Mouse (Mus musculus) heart, embryonic 11.5 days (tissue): ENCODE measurements at regions not wholly inside any gene's neighbourhood (a gene's known extent, or its start where the extent isn't known, plus 50 kb on each side); places are given as distances from the start of the nearest gene placed in this dataset.
"Not testable (repeated sequence)": the region's sequence is repeated elsewhere in the genome, so short reads cannot be mapped to it uniquely, and the experiment has no call there.

Source experiments
- ATAC-seq: fragments of 200-750 bp; cut with Nextera tagmentation; replicated peaks from 2 replicates; pipeline ENCODE4 v1.8.0; 2017; ENCODE audit warnings: moderate library complexity; ENCODE audit not compliant: insufficient number of reproducible peaks, low FRiP score, low TSS enrichment
- H3K27ac ChIP-seq: fragments of 300-500 bp; sonication (generic); 2 replicates; pipeline ENCODE4 v1.5.1; 2014; ENCODE audit warnings: mild to moderate bottlenecking, low read depth, low read length
- H3K27me3 ChIP-seq: fragments of 300-500 bp; sonication (generic); 2 replicates; pipeline ENCODE4 v1.6.1; 2014; ENCODE audit warnings: mild to moderate bottlenecking, low read length, mixed read lengths; ENCODE audit not compliant: control insufficient read depth, insufficient read depth
- H3K36me3 ChIP-seq: fragments of 300-500 bp; sonication (generic); 2 replicates; pipeline ENCODE4 v1.6.1; 2014; ENCODE audit warnings: mild to moderate bottlenecking, low read length, moderate library complexity, mixed read lengths; ENCODE audit not compliant: control insufficient read depth, insufficient read depth
- H3K4me1 ChIP-seq: fragments of 300-500 bp; sonication (generic); 2 replicates; pipeline ENCODE4 v1.6.1; 2014; ENCODE audit warnings: low read length; ENCODE audit not compliant: control insufficient read depth, insufficient read depth
- H3K4me2 ChIP-seq: fragments of 300-500 bp; sonication (generic); 2 replicates; pipeline ENCODE4 v1.6.1; 2014; ENCODE audit warnings: mild to moderate bottlenecking, moderate library complexity
- H3K4me3 ChIP-seq: fragments of 300-500 bp; sonication (generic); 2 replicates; pipeline ENCODE4 v1.5.1; 2014; ENCODE audit warnings: low read depth, low read length
- H3K9ac ChIP-seq: fragments of 300-500 bp; sonication (generic); 2 replicates; pipeline ENCODE4 v1.6.1; 2014; ENCODE audit warnings: mild to moderate bottlenecking, low read depth, low read length, moderate library complexity
- H3K9me3 ChIP-seq: fragments of 300-500 bp; sonication (generic); replicated peaks from 2 replicates; pipeline ENCODE4 v1.6.1; 2016; ENCODE audit warnings: low read length; ENCODE audit not compliant: control insufficient read depth
- WGBS: fragments of 180-500 bp; shearing (Covaris S2); extraction: QIAGEN DNeasy Blood & Tissue Kit; methylation state at CpG from one replicate; pipeline ENCODE4 v1.1.7; 2014; ENCODE audit not compliant: insufficient replicate concordance; 5-methylcytosine and 5-hydroxymethylcytosine counted together

GRCm38 (mm10) chr7:111834356-111834755 lies 54.6 kb upstream of the Galnt18 start:
- H3K4me2 ChIP-seq, ATAC-seq, H3K36me3 ChIP-seq, H3K27ac ChIP-seq, H3K9ac ChIP-seq, H3K4me1 ChIP-seq, H3K4me3 ChIP-seq, H3K27me3 ChIP-seq, H3K9me3 ChIP-seq: not testable (repeated sequence)

GRCm38 (mm10) chr7:111829931-111830330 lies 50.2 kb upstream of the Galnt18 start:
- no peaks in the 10 kb centered on the region for H3K4me1 ChIP-seq
- no peak overlapping the region for H3K27ac ChIP-seq
- H3K9me3 ChIP-seq = no peaks in the 10 kb centered on the region
- H3K27me3 ChIP-seq = no peaks in the 10 kb centered on the region
- 62% methylated on average over 1 of the region's 1 CpGs for WGBS
- no peak overlapping the region for H3K4me3 ChIP-seq
- no peak for ATAC-seq
- H3K9ac ChIP-seq = no peak overlapping the region
- no peak overlapping the region for H3K4me2 ChIP-seq
- no peaks in the 10 kb centered on the region for H3K36me3 ChIP-seq
